Comparison of ENCODE assay signal across 8 mouse cellular contexts in genomic region chr17:56276643-56277566, GRCm38 (mm10). TPM values are rescaled to one million over a fixed set of nuclear protein-coding genes. Genes with fewer than 3 reads are reported as not detected.
DNase-seq lines count a peak whose midpoint lies in the region; ATAC-seq and TF ChIP-seq lines count a peak whose summit lies in the region.

Gene Ticam1, minus strand, starts transcription at chr17:56276786.

- no peaks in the 10 kb centered on the region for H3K27me3 ChIP-seq in CH12.LX (replicated peaks)
- H3K27me3 ChIP-seq in heart, embryonic 14.5 days (ENCODE audit: control insufficient read depth, insufficient read depth, low read length) = no peaks in the 10 kb centered on the region
- no peaks in the 10 kb centered on the region for H3K27me3 ChIP-seq in liver, embryonic 13.5 days
- no peaks in the 10 kb centered on the region for H3K27me3 ChIP-seq in stomach, embryonic 14.5 days (ENCODE audit: control insufficient read depth, insufficient read depth, low read length)

- TF ChIP-seq RAD21 in CH12.LX (IDR thresholded peaks at IDR 0.05; ENCODE audit: low read depth, low read length) = peak; percentile 30

- WGBS in heart, embryonic 14.5 days = 5% methylated on average over 20 of the region's 21 CpGs
- 5% methylated on average over 18 of the region's 21 CpGs for WGBS in liver, embryonic 13.5 days (ENCODE audit: insufficient replicate concordance)
- 2% methylated on average over 20 of the region's 21 CpGs for WGBS in stomach, embryonic 14.5 days

- no peaks in the 10 kb centered on the region for H3K9me3 ChIP-seq in CH12.LX (replicated peaks; ENCODE audit: low read length)
- no peaks in the 10 kb centered on the region for H3K9me3 ChIP-seq in heart, embryonic 14.5 days (ENCODE audit: control insufficient read depth, low read length)
- no peaks in the 10 kb centered on the region for H3K9me3 ChIP-seq in liver, embryonic 13.5 days (replicated peaks)
- no peaks in the 10 kb centered on the region for H3K9me3 ChIP-seq in stomach, embryonic 14.5 days (ENCODE audit: control insufficient read depth, low read depth, low read length)

- TF ChIP-seq EP300 in CH12.LX (IDR thresholded peaks at IDR 0.05; ENCODE audit: low read length) = peak; percentile 74

- peaks cover 36 to 64% of the 10 kb centered on the region in 2 experiments for H3K4me1 ChIP-seq in CH12.LX (ENCODE audit: control insufficient read depth in 1 of 2, insufficient read depth in 2 of 2)
- peaks cover 8 to 31% of the 10 kb centered on the region in 2 experiments for H3K4me1 ChIP-seq in heart, embryonic 14.5 days (ENCODE audit: control insufficient read depth in 2 of 2, insufficient read depth in 2 of 2, low read length in 2 of 2)
- peaks cover 85% of the 10 kb centered on the region for H3K4me1 ChIP-seq in liver, embryonic 13.5 days (replicated peaks)
- H3K4me1 ChIP-seq in stomach, embryonic 14.5 days (ENCODE audit: control insufficient read depth, insufficient read depth, low read length) = peaks cover 8% of the 10 kb centered on the region; the same call in 1 of the 2 replicates

- peaks cover 34 to 59% of the 10 kb centered on the region in 2 experiments for H3K36me3 ChIP-seq in CH12.LX (replicated peaks in 1 of 2; ENCODE audit: control insufficient read depth in 1 of 2, insufficient read depth in 1 of 2, low read length in 1 of 2)
- peaks cover 63% of the 10 kb centered on the region for H3K36me3 ChIP-seq in heart, embryonic 14.5 days (ENCODE audit: control insufficient read depth, insufficient read depth, low read length)
- H3K36me3 ChIP-seq in liver, embryonic 13.5 days = peaks cover 50% of the 10 kb centered on the region
- peaks cover 27% of the 10 kb centered on the region; the same call in 1 of the 2 replicates for H3K36me3 ChIP-seq in stomach, embryonic 14.5 days (ENCODE audit: control insufficient read depth, insufficient read depth, low read length)

- DNase-seq in CH12.LX (ENCODE audit: extremely low read depth) = peak; percentile 99
- DNase-seq in c-Kit-negative CD71-positive TER-119-positive erythroid progenitor cells, embryonic 14.5 days (ENCODE audit: low read depth, low spot score) = peak; percentile 65
- DNase-seq in fibroblast of lung, adult 2 months (ENCODE audit: low read depth) = peak; percentile 97
- DNase-seq in kidney, postnatal 10 days = peak; percentile 95
- peak; percentile 88 for DNase-seq in liver, embryonic 13.5 days
- DNase-seq in natural killer cell, adult 2 months (ENCODE audit: low spot score in 2 of 2) = peak; percentile 84 to 87

- H3K4me3 ChIP-seq in CH12.LX (replicated peaks in 1 of 3; ENCODE audit: low read depth in 2 of 3, low read length in 2 of 3, poor library complexity in 1 of 3) = peak within 1 kb of the TSS; percentile 85 to 94 (median 92)
- H3K4me3 ChIP-seq in heart, embryonic 14.5 days (ENCODE audit: control insufficient read depth in 1 of 2, insufficient read depth in 1 of 2, low read depth in 1 of 2, low read length in 2 of 2) = peak within 1 kb of the TSS; percentile 66 to 68
- H3K4me3 ChIP-seq in liver, embryonic 13.5 days (replicated peaks) = peak within 1 kb of the TSS; percentile 76
- peak within 1 kb of the TSS; percentile 48 for H3K4me3 ChIP-seq in stomach, embryonic 14.5 days (ENCODE audit: low read depth, low read length)

- peak; percentile 93 for ATAC-seq in heart, embryonic 14.5 days (ENCODE audit: insufficient number of reproducible peaks, insufficient read depth, low FRiP score, low read depth)
- peak; percentile 88 for ATAC-seq in liver, embryonic 13.5 days (ENCODE audit: low read depth)
- peak; percentile 94 for ATAC-seq in stomach, embryonic 14.5 days (ENCODE audit: insufficient number of reproducible peaks, insufficient read depth, low FRiP score, low read depth)

- dilution Hi-C loops in CH12.LX (cut with MboI; ENCODE audit: extremely low pct_ligation_motif_present, extremely low pct_unique_long_range_greater_than_20kb, low sequenced_read_pairs) = no loop called here

- in situ Hi-C loops in CH12.LX (cut with MboI; ENCODE audit: low pct_ligation_motif_present, low pct_unique_long_range_greater_than_20kb, low sequenced_read_pairs) = no loop called here

- peaks cover 43% of the 10 kb centered on the region for H3K79me2 ChIP-seq in CH12.LX (replicated peaks; ENCODE audit: control insufficient read depth, extremely low read depth, insufficient read depth, poor library complexity, severe bottlenecking)

- H3K27ac ChIP-seq in CH12.LX (ENCODE audit: insufficient read depth, low read depth) = peak within 1 kb of the TSS; percentile 87
- H3K27ac ChIP-seq in heart, embryonic 14.5 days (replicated peaks in 1 of 2; ENCODE audit: control insufficient read depth in 1 of 2, insufficient read depth in 1 of 2, low read depth in 2 of 2, low read length in 2 of 2) = peak within 1 kb of the TSS; percentile 94 to 97
- H3K27ac ChIP-seq in liver, embryonic 13.5 days = peak within 1 kb of the TSS; percentile 94
- H3K27ac ChIP-seq in stomach, embryonic 14.5 days (ENCODE audit: low read length) = peak within 1 kb of the TSS; percentile 89

- H3K9ac ChIP-seq in CH12.LX (ENCODE audit: insufficient read depth, low read depth) = peak within 1 kb of the TSS; percentile 86
- peak within 1 kb of the TSS; percentile 93 for H3K9ac ChIP-seq in heart, embryonic 14.5 days (ENCODE audit: low read length)
- peak within 1 kb of the TSS; percentile 88 for H3K9ac ChIP-seq in liver, embryonic 13.5 days
- H3K9ac ChIP-seq in stomach, embryonic 14.5 days (replicated peaks; ENCODE audit: low read depth, low read length) = peak within 1 kb of the TSS; percentile 49

- H3K4me2 ChIP-seq in CH12.LX (ENCODE audit: insufficient read depth, low read depth, poor library complexity, severe bottlenecking) = peak within 1 kb of the TSS; percentile 84
- H3K4me2 ChIP-seq in heart, embryonic 14.5 days (ENCODE audit: low read length) = peak within 1 kb of the TSS; percentile 61
- peak within 1 kb of the TSS; percentile 87 for H3K4me2 ChIP-seq in liver, embryonic 13.5 days
- peak within 1 kb of the TSS; percentile 54 for H3K4me2 ChIP-seq in stomach, embryonic 14.5 days (replicated peaks; ENCODE audit: low read depth, low read length)

- TF ChIP-seq CTCF in CH12.LX (conservative IDR thresholded peaks at IDR 0.05 in 1 of 2, IDR thresholded peaks at IDR 0.05 in 1 of 2; ENCODE audit: low read depth in 2 of 2, low read length in 2 of 2) = peak in 1 of 2 experiments; percentile 59; a peak in 2 of 4 replicates

- peak; percentile 94 for TF ChIP-seq POLR2A in CH12.LX (IDR thresholded peaks at IDR 0.05; ENCODE audit: low read depth, low read length)

TF ChIP-seq in CH12.LX, 34 proteins besides CTCF, POLR2A, EP300 and RAD21 (continues in another document):
- peak; percentile 100 for TF ChIP-seq MYC (IDR thresholded peaks at IDR 0.05; ENCODE audit: low read depth, low read length)
- no peak for TF ChIP-seq PAX5 (IDR thresholded peaks at IDR 0.05; ENCODE audit: low read length)
- 0 out of 2 replicates have a peak, but pooled peaks have one; percentile 29 for TF ChIP-seq NRF1 (IDR thresholded peaks at IDR 0.05; ENCODE audit: low read depth, low read length)
- TF ChIP-seq BHLHE40 (IDR thresholded peaks at IDR 0.05; ENCODE audit: low read depth, low read length) = peak; percentile 55
- peak; percentile 96 for TF ChIP-seq ETS1 (conservative IDR thresholded peaks at IDR 0.05; ENCODE audit: low read depth, low read length)
- TF ChIP-seq IRF4 (IDR thresholded peaks at IDR 0.05; ENCODE audit: low read depth, low read length) = peak; percentile 66
- peak; percentile 88 for TF ChIP-seq NELFE (IDR thresholded peaks at IDR 0.05; ENCODE audit: low read depth, low read length)
- peak; percentile 89 for TF ChIP-seq TBP (conservative IDR thresholded peaks at IDR 0.05; ENCODE audit: low read depth, low read length)
- TF ChIP-seq USF1 (IDR thresholded peaks at IDR 0.05; ENCODE audit: low read depth, low read length) = peak; percentile 21; the same call in 1 of the 2 replicates
- TF ChIP-seq ZMIZ1 (IDR thresholded peaks at IDR 0.05; ENCODE audit: low read depth, low read length) = peak; percentile 58; the same call in 1 of the 2 replicates
- peak; percentile 47 for TF ChIP-seq USF2 (conservative IDR thresholded peaks at IDR 0.05; ENCODE audit: low read depth, low read length)
- 0 out of 2 replicates have a peak, but pooled peaks have one; percentile 28 for TF ChIP-seq UBTF (IDR thresholded peaks at IDR 0.05; ENCODE audit: low read depth, low read length)
- peak; percentile 67 for TF ChIP-seq HCFC1 (IDR thresholded peaks at IDR 0.05; ENCODE audit: low read depth, low read length)
- peak; percentile 95; the same call in 1 of the 2 replicates for TF ChIP-seq CHD1 (IDR thresholded peaks at IDR 0.05; ENCODE audit: low read depth, low read length)
- peak; percentile 6; the same call in 1 of the 2 replicates for TF ChIP-seq ZNF384 (IDR thresholded peaks at IDR 0.05; ENCODE audit: low read depth, low read length)
- TF ChIP-seq ZC3H11A (IDR thresholded peaks at IDR 0.05; ENCODE audit: low read depth, low read length) = no peak
- no peak for TF ChIP-seq RCOR1 (conservative IDR thresholded peaks at IDR 0.05; ENCODE audit: low read depth, low read length)
- TF ChIP-seq MAFK (IDR thresholded peaks at IDR 0.05; ENCODE audit: insufficient replicate concordance, low read length) = peak; percentile 48; the same call in 1 of the 2 replicates
- TF ChIP-seq CHD2 (IDR thresholded peaks at IDR 0.05; ENCODE audit: low read length) = no peak; the same call in 1 of the 2 replicates
- TF ChIP-seq SMC3 (IDR thresholded peaks at IDR 0.05; ENCODE audit: low read depth, low read length) = peak; percentile 48
- TF ChIP-seq MAX (IDR thresholded peaks at IDR 0.05; ENCODE audit: low read length) = peak; percentile 98
- peak; percentile 98 for TF ChIP-seq MXI1 (IDR thresholded peaks at IDR 0.05; ENCODE audit: low read depth, low read length)
- peak; percentile 81 for TF ChIP-seq JUN (IDR thresholded peaks at IDR 0.05; ENCODE audit: insufficient read depth, low read depth, low read length)
- no peak for TF ChIP-seq ZKSCAN1 (IDR thresholded peaks at IDR 0.05; ENCODE audit: borderline replicate concordance, low read depth, low read length)
- peak; percentile 88 for TF ChIP-seq JUND (conservative IDR thresholded peaks at IDR 0.05; ENCODE audit: low read depth, low read length)
- peak; percentile 97 for TF ChIP-seq SIN3A (IDR thresholded peaks at IDR 0.05; ENCODE audit: low read length)
- peak; percentile 95 for TF ChIP-seq MAZ (IDR thresholded peaks at IDR 0.05; ENCODE audit: low read depth, low read length)
- peak; percentile 81 for TF ChIP-seq TCF12 (IDR thresholded peaks at IDR 0.05; ENCODE audit: low read depth, low read length)

RNA-seq across cellular contexts. Expression of gene Ticam1, which starts in this region (rescaled TPM):
- 15.9 and 17.6 TPM in 2 replicates for total RNA-seq in CH12.LX (2012; rRNA removed)
- total RNA-seq in CH12.LX (2014; rRNA removed) = 4.5 and 6.4 TPM in 2 replicates
- polyA plus RNA-seq in CH12.LX (2012; ENCODE audit: insufficient read length, low read depth) = 14.6 and 18.6 TPM in 2 replicates
- 9.2 and 9.3 TPM in 2 replicates for polyA plus RNA-seq in heart, embryonic 14.5 days (2014; fragmentation: Nextera tagmentation; extraction: Ambion mirVana)
- 2.3 and 2.7 TPM in 2 replicates for polyA plus RNA-seq in liver, embryonic 13.5 days (2015; fragmentation: Nextera tagmentation; extraction: Ambion mirVana)
- polyA plus RNA-seq in stomach, embryonic 14.5 days (2014; fragmentation: Nextera tagmentation; extraction: Ambion mirVana) = 7.0 and 8.1 TPM in 2 replicates

Comparison
In these comparisons a context has a peak if more than half of its experiments do, and no peak if none do; other contexts are left out.
1. Peak in every context shown above with its lines: DNase-seq, ATAC-seq, H3K4me3 ChIP-seq and H3K27ac ChIP-seq.